Mouse (Mus musculus) forebrain, embryonic 16.5 days (tissue): ENCODE measurements around the gene Ppme1. TPM values are rescaled to one million over a fixed set of nuclear protein-coding genes. Genes with fewer than 3 reads are reported as not detected.
A peak's percentile ranks its signal among the peaks of the same experiment; 100 is the strongest.

Experiments used
- ATAC-seq: fragments of 200-750 bp; cut with Nextera tagmentation; 2 replicates; pipeline ENCODE4 v1.8.0; 2017; ENCODE audit warnings: mild to moderate bottlenecking, moderate library complexity
- H3K27ac ChIP-seq: fragments of 300-500 bp; sonication (generic); 2 replicates; pipeline ENCODE4 v1.5.1; 2014; ENCODE audit warnings: low read length, control low read depth
- H3K27me3 ChIP-seq: fragments of 300-500 bp; sonication (generic); replicated peaks from 2 replicates; pipeline ENCODE4 v1.6.1; 2014; ENCODE audit warnings: low read length; ENCODE audit not compliant: control insufficient read depth, insufficient read depth
- H3K36me3 ChIP-seq: fragments of 300-500 bp; sonication (generic); 2 replicates; pipeline ENCODE4 v1.6.1; 2014; ENCODE audit not compliant: control insufficient read depth, insufficient read depth
- H3K4me1 ChIP-seq: fragments of 300-500 bp; sonication (generic); replicated peaks from 2 replicates; pipeline ENCODE4 v1.6.1; 2014; ENCODE audit warnings: low read length; ENCODE audit not compliant: control insufficient read depth, insufficient read depth
- H3K4me2 ChIP-seq: fragments of 300-500 bp; sonication (generic); 2 replicates; pipeline ENCODE4 v1.6.1; 2014; ENCODE audit warnings: mild to moderate bottlenecking, low read length, control low read depth
- H3K4me3 ChIP-seq: fragments of 300-500 bp; sonication (generic); replicated peaks from 2 replicates; pipeline ENCODE4 v1.5.1; 2014; ENCODE audit warnings: mild to moderate bottlenecking, low read length, control low read depth
- H3K9ac ChIP-seq: fragments of 300-500 bp; sonication (generic); replicated peaks from 2 replicates; pipeline ENCODE4 v1.6.1; 2014; ENCODE audit warnings: low read depth, low read length, control low read depth
- H3K9me3 ChIP-seq: fragments of 300-500 bp; sonication (generic); 2 replicates; pipeline ENCODE4 v1.6.1; 2016; ENCODE audit warnings: low read length; ENCODE audit not compliant: control insufficient read depth
- WGBS: fragments of 180-500 bp; shearing (Covaris S2); extraction: QIAGEN DNeasy Blood & Tissue Kit; methylation state at CpG from one replicate; pipeline ENCODE4 v1.1.7; 2014; 5-methylcytosine and 5-hydroxymethylcytosine counted together
- polyA plus RNA-seq: library from polyadenylated mRNA; unstranded; fragments of >200 nt; fragmentation: Nextera tagmentation; extraction: Ambion mirVana; gene quantifications from 2 replicates; pipeline ENCODE4 v1.2.1, GENCODE M21; 2015

Ppme1 gene
- polyA plus RNA-seq, 1 experiment from 2014 or later: 158 TPM

DNA sequence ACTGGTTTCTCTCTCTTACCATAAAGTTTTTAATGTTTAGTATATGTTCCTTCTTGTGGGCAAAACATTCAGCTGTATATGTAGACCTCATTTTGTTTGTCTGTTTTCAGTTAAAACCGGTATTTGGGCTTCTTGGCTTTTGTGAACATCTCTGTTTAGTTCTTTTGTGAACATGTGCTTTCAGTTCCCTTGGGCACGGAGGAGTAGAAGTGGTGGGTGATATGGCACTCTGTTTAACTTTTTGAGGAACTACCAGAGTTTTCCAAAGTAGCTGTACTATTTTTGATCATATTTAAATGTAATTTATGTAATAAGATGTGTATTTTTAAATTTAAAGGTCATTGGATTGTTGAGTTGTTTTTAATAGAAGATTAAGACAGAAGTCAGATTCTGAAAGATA, 11.1 kb upstream of the Ppme1 start:
- Histone ChIP-seq H3K9ac (no peak overlapping the region), H3K4me2 (no peak overlapping the region), H3K36me3 (peaks cover 12% of the 10 kb centered on the region), H3K27ac (no peak overlapping the region), H3K4me3 (no peak overlapping the region), H3K27me3 (no peaks in the 10 kb centered on the region), H3K4me1 (no peaks in the 10 kb centered on the region), H3K9me3 (no peaks in the 10 kb centered on the region)
- 87% methylated on average over 2 of the region's 2 CpGs for WGBS
- ATAC-seq: no peak

- Histone ChIP-seq H3K4me2 (no peak overlapping the region), H3K4me1 (no peaks in the 10 kb centered on the region), H3K4me3 (no peak overlapping the region), H3K9me3 (no peaks in the 10 kb centered on the region), H3K27me3 (no peaks in the 10 kb centered on the region), H3K9ac (no peak overlapping the region), H3K36me3 (peaks cover 12% of the 10 kb centered on the region), H3K27ac (no peak overlapping the region)
- ATAC-seq: no peak
Observed at GRCm38 (mm10) chr7:100381161-100381560, 9.1 kb upstream of the Ppme1 start.

DNA sequence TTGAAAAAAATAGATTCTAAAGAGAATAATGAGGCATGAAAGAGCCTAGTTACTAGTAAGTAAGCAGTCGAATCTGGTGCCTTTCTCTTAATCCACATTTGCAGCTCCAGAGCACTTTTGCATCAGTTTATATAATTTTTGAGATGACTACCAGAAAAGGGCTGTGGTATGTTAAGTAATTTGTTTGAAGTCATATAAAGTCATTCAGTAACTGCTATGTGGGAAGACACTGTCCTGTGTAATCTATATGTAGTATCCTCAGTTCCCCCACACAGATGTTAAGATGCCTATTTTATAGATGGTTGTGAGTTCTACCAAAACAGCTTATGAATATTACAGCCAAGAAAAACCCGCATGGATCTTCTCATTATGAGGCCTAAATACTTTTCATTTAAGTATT, 6.2 kb upstream of the Ppme1 start:
- Histone ChIP-seq H3K27me3 (no peaks in the 10 kb centered on the region), H3K36me3 (peaks cover 17% of the 10 kb centered on the region), H3K4me3 (no peak overlapping the region), H3K9ac (no peak overlapping the region), H3K4me2 (no peak overlapping the region), H3K27ac (no peak overlapping the region), H3K4me1 (peaks cover 2% of the 10 kb centered on the region; the same call in 1 of the 2 replicates), H3K9me3 (no peaks in the 10 kb centered on the region)
- ATAC-seq: no peak
- 90% methylated on average over 2 of the region's 2 CpGs for WGBS

GRCm38 (mm10) chr7:100372452-100372980, 409 bp upstream of the Ppme1 start:
- peak overlapping the region; percentile 80 for H3K27ac ChIP-seq
- WGBS: 6% methylated on average over 17 of the region's 17 CpGs
- ATAC-seq: no peak
- peaks cover 20% of the 10 kb centered on the region for H3K4me1 ChIP-seq
- H3K27me3 ChIP-seq: no peaks in the 10 kb centered on the region
- H3K4me3 ChIP-seq: peak overlapping the region; percentile 69
- peak overlapping the region; percentile 70 for H3K4me2 ChIP-seq
- H3K9ac ChIP-seq: peak overlapping the region; percentile 47
- H3K9me3 ChIP-seq: no peaks in the 10 kb centered on the region
- H3K36me3 ChIP-seq: peaks cover 5% of the 10 kb centered on the region; the same call in 1 of the 2 replicates

DNA sequence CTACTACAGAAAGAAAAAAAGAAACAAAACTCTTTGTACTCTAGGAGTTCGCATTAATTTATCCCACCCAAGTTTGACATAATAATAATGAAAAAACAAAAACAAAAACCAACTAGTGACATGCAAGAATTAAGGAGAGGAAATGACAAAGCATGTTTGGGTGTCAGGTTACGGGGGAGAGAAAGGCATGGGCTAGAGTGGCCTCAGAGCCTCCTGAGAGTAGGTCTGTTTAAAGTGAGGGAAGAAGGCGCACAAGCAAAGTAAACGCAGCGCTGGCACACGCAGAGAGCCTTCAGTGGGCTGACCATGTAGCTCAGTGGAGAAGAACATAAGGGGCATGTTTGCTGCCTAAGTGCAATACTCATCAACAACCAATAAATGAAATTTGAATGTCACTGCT, 7.2 kb downstream of the Ppme1 start:
- Histone ChIP-seq H3K4me2 (no peak overlapping the region), H3K4me3 (no peak overlapping the region), H3K9ac (no peak overlapping the region), H3K36me3 (no peaks in the 10 kb centered on the region), H3K4me1 (peaks cover 12% of the 10 kb centered on the region), H3K27ac (no peak overlapping the region), H3K9me3 (no peaks in the 10 kb centered on the region), H3K27me3 (no peaks in the 10 kb centered on the region)
- no peak for ATAC-seq
- 44% methylated on average over 6 of the region's 6 CpGs for WGBS

GRCm38 (mm10) chr7:100363162-100363561, 8.9 kb downstream of the Ppme1 start:
- Histone ChIP-seq H3K9ac (no peak overlapping the region), H3K4me1 (peaks cover 2% of the 10 kb centered on the region; the same call in 1 of the 2 replicates), H3K9me3 (no peaks in the 10 kb centered on the region), H3K27me3 (no peaks in the 10 kb centered on the region), H3K36me3 (no peaks in the 10 kb centered on the region), H3K27ac (no peak overlapping the region), H3K4me2 (no peak overlapping the region), H3K4me3 (no peak overlapping the region)
- ATAC-seq: no peak
- 88% methylated on average over 2 of the region's 2 CpGs for WGBS

GRCm38 (mm10) chr7:100357856-100358255, 14.3 kb downstream of the Ppme1 start:
- H3K4me3 ChIP-seq: no peak overlapping the region
- H3K4me1 ChIP-seq: no peaks in the 10 kb centered on the region
- H3K36me3 ChIP-seq: peaks cover 5% of the 10 kb centered on the region
- no peak overlapping the region for H3K9ac ChIP-seq
- no peaks in the 10 kb centered on the region for H3K27me3 ChIP-seq
- H3K27ac ChIP-seq: no peak overlapping the region
- ATAC-seq: no peak
- H3K9me3 ChIP-seq: no peaks in the 10 kb centered on the region
- no peak overlapping the region for H3K4me2 ChIP-seq

- H3K27ac ChIP-seq: no peak overlapping the region
- peaks cover 5% of the 10 kb centered on the region for H3K36me3 ChIP-seq
- no peak overlapping the region for H3K4me3 ChIP-seq
- H3K4me2 ChIP-seq: no peak overlapping the region
- H3K9ac ChIP-seq: no peak overlapping the region
- no peaks in the 10 kb centered on the region for H3K4me1 ChIP-seq
- H3K27me3 ChIP-seq: no peaks in the 10 kb centered on the region
- no peak for ATAC-seq
- WGBS: 97% methylated on average over 1 of the region's 1 CpGs
- no peaks in the 10 kb centered on the region for H3K9me3 ChIP-seq
Observed at GRCm38 (mm10) chr7:100356768-100357167, 15.3 kb downstream of the Ppme1 start.

- 81% methylated on average over 5 of the region's 5 CpGs for WGBS
- no peak overlapping the region for H3K27ac ChIP-seq
Observed at GRCm38 (mm10) chr7:100356324-100356723, 15.8 kb downstream of the Ppme1 start.

DNA sequence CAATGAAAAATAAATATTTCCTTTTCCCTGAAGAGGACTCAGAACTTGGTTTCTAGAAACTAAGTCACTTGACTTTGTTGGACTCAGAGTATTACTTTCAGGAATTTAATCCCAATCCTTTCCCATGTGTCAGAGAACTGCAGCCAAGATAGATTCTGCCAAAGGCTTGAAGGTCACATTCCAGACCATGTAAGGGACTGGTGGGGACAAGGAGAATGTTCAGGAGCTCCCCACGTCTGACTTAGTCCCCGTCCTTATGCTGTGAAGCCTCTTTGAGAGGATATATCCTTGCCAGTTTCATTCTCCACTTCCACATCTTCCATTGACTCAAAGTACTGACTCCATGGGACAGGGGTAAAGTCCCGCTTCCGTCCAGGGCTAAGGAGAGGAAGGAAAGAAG, 17.1 kb downstream of the Ppme1 start:
- no peak overlapping the region for H3K9ac ChIP-seq
- no peak overlapping the region for H3K4me2 ChIP-seq
- H3K9me3 ChIP-seq: no peaks in the 10 kb centered on the region
- no peaks in the 10 kb centered on the region for H3K4me1 ChIP-seq
- no peaks in the 10 kb centered on the region for H3K27me3 ChIP-seq
- H3K36me3 ChIP-seq: peaks cover 9% of the 10 kb centered on the region
- no peak for ATAC-seq
- H3K4me3 ChIP-seq: no peak overlapping the region
- 95% methylated on average over 4 of the region's 4 CpGs for WGBS
- no peak overlapping the region for H3K27ac ChIP-seq

More at GRCm38 (mm10) chr7:100356324-100356723, 15.8 kb downstream of the Ppme1 start:
- Histone ChIP-seq H3K4me3 (no peak overlapping the region), H3K27me3 (no peaks in the 10 kb centered on the region), H3K4me2 (no peak overlapping the region), H3K9ac (no peak overlapping the region), H3K4me1 (no peaks in the 10 kb centered on the region), H3K9me3 (no peaks in the 10 kb centered on the region), H3K36me3 (peaks cover 9% of the 10 kb centered on the region)
- ATAC-seq: no peak
